In the genomic region with DNA sequence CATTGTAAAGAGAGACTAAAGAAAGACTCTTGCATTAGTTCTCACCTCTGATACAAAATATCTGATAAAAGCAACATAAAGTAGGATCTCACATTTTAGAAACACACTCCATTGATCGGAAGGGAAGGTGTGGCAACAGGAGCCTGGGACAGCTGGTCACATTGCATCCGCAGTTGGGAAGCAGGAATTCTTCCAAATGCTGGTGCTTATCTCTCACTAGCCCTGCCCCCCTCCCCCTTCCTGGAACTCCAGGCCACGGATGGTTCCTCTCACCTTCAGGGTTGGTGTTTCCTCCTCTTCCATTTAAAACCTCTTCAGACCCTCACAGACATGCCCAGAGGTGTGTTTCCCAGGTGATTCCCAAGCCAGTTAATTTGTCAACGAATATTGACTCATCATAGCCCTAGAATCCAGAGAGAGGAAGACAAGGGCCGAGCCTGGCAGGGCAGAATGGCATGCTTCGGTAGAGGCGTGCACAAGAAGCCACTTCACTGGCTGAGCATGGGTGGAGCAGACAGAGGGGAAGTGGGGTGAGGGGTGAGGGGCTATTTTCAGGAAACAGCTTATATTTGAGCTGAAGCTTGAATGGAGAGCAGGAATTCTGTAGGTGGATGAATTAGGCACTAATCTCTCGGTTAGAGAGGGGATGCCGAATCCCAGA, we compare ENCODE assay signal across 17 mouse cellular contexts. TPM values are rescaled to one million over a fixed set of nuclear protein-coding genes. Genes with fewer than 3 reads are reported as not detected.
A peak's percentile ranks its signal among the peaks of the same experiment; 100 is the strongest.
DNase-seq lines count a peak whose midpoint lies in the region; ATAC-seq and TF ChIP-seq lines count a peak whose summit lies in the region.
"Had no signal": no experiment of that assay in that cellular context is flagged by ENCODE, and none has a peak within 500 bp of the region (broad histone marks: within the 10 kb centered on the region; RNA-seq: fewer than 3 reads in every experiment).

No protein-coding gene starts in this region.

- no peak for ATAC-seq in heart, embryonic 13.5 days (ENCODE audit: extremely low read depth, insufficient number of reproducible peaks, low FRiP score, low TSS enrichment)
- ATAC-seq in neural tube, embryonic 13.5 days (ENCODE audit: low read depth): no peak
- ATAC-seq in midbrain, embryonic 11.5 days (ENCODE audit: low FRiP score): no peak

- no peak for TF ChIP-seq CTCF in heart, adult 2 months (IDR thresholded peaks at IDR 0.05)

- peaks cover 21% of the 10 kb centered on the region for H3K4me1 ChIP-seq in heart, embryonic 13.5 days
- no peaks in the 10 kb centered on the region for H3K4me1 ChIP-seq in heart, adult 2 months (ENCODE audit: control insufficient read depth, insufficient read depth, low read length)
- peaks cover 52% of the 10 kb centered on the region for H3K4me1 ChIP-seq in neural tube, embryonic 13.5 days (replicated peaks)
- H3K4me1 ChIP-seq in midbrain, embryonic 11.5 days (ENCODE audit: control insufficient read depth, insufficient read depth, low read length): no peaks in the 10 kb centered on the region

- 26% methylated on average over 9 of the region's 9 CpGs for WGBS in heart, embryonic 13.5 days
- WGBS in heart, adult 2 months: 36% methylated on average over 9 of the region's 9 CpGs
- WGBS in neural tube, embryonic 13.5 days: 72% methylated on average over 9 of the region's 9 CpGs
- WGBS in midbrain, embryonic 11.5 days: 70% methylated on average over 9 of the region's 9 CpGs

- no peak for TF ChIP-seq POLR2A in heart, adult 2 months (IDR thresholded peaks at IDR 0.05; ENCODE audit: insufficient read depth, low read depth, low read length)

- intact Hi-C loops in heart, adult 2 months (cut with DNase I): no loop called here

- no peak overlapping the region for H3K4me3 ChIP-seq in heart, embryonic 13.5 days
- H3K4me3 ChIP-seq in heart, adult 2 months: no peak overlapping the region
- H3K4me3 ChIP-seq in neural tube, embryonic 13.5 days: no peak overlapping the region
- no peak overlapping the region for H3K4me3 ChIP-seq in midbrain, embryonic 11.5 days (ENCODE audit: low read depth, low read length)
- H3K4me3 ChIP-seq: embryonic facial prominence, embryonic 12.5 days; forebrain, embryonic 12.5 days; heart, embryonic 15.5 days had no signal

- H3K27me3 ChIP-seq in heart, embryonic 13.5 days (replicated peaks): no peaks in the 10 kb centered on the region
- H3K27me3 ChIP-seq in heart, adult 2 months (ENCODE audit: control insufficient read depth, insufficient read depth, low read length): no peaks in the 10 kb centered on the region; the same call in 1 of the 2 replicates
- no peaks in the 10 kb centered on the region for H3K27me3 ChIP-seq in neural tube, embryonic 13.5 days
- H3K27me3 ChIP-seq in midbrain, embryonic 11.5 days (ENCODE audit: control insufficient read depth, insufficient read depth, low read length): no peaks in the 10 kb centered on the region
- H3K27me3 ChIP-seq: embryonic facial prominence, embryonic 12.5 days; heart, embryonic 15.5 days had no signal

- H3K9ac ChIP-seq in heart, embryonic 13.5 days: 0 out of 2 replicates have a peak overlapping the region, but pooled peaks have one; percentile 24
- no peak overlapping the region for H3K9ac ChIP-seq in heart, adult 2 months (ENCODE audit: low read depth, low read length)
- no peak overlapping the region for H3K9ac ChIP-seq in neural tube, embryonic 13.5 days
- no peak overlapping the region for H3K9ac ChIP-seq in midbrain, embryonic 11.5 days (ENCODE audit: low read length)
- H3K9ac ChIP-seq: embryonic facial prominence, embryonic 12.5 days; forebrain, embryonic 12.5 days; heart, embryonic 15.5 days had no signal

- no peaks in the 10 kb centered on the region for H3K79me2 ChIP-seq in heart, adult 2 months (replicated peaks; ENCODE audit: control insufficient read depth, insufficient read depth, low read length)

- H3K36me3 ChIP-seq in heart, embryonic 13.5 days: no peaks in the 10 kb centered on the region
- no peaks in the 10 kb centered on the region for H3K36me3 ChIP-seq in heart, adult 2 months (ENCODE audit: control insufficient read depth, insufficient read depth, low read length)
- H3K36me3 ChIP-seq in neural tube, embryonic 13.5 days: no peaks in the 10 kb centered on the region
- H3K36me3 ChIP-seq in midbrain, embryonic 11.5 days (ENCODE audit: control insufficient read depth, insufficient read depth, low read length): no peaks in the 10 kb centered on the region
- H3K36me3 ChIP-seq: embryonic facial prominence, embryonic 12.5 days; forebrain, embryonic 12.5 days; heart, embryonic 15.5 days had no signal

- no peak for DNase-seq in heart, adult 2 months
- no peak for DNase-seq in neural tube, embryonic 10.5 days (ENCODE audit: extremely low spot score, low spot score)
- DNase-seq in midbrain, embryonic 11.5 days (ENCODE audit: low spot score, missing footprints): peak; percentile 72
- DNase-seq in thymus, postnatal 4 days: peak; percentile 60
- no peak for DNase-seq in natural killer cell, adult 2 months (ENCODE audit: low spot score in 2 of 2)
- DNase-seq in frontal cortex, postnatal 14 days (ENCODE audit: low spot score in 2 of 2): no peak
- DNase-seq: cerebellum, adult 9-11 months; gastrocnemius, postnatal 10 days; layer of hippocampus, adult 9-11 months; lung, postnatal 36 days; retina, postnatal 1 day had no signal

- TF ChIP-seq EP300 in heart, adult 2 months (IDR thresholded peaks at IDR 0.05; ENCODE audit: insufficient read depth, low read depth, low read length): no peak

- peak overlapping the region; percentile 22; the same call in 1 of the 2 replicates for H3K4me2 ChIP-seq in heart, embryonic 13.5 days
- H3K4me2 ChIP-seq in neural tube, embryonic 13.5 days: no peak overlapping the region
- no peak overlapping the region for H3K4me2 ChIP-seq in midbrain, embryonic 11.5 days
- H3K4me2 ChIP-seq: embryonic facial prominence, embryonic 12.5 days; forebrain, embryonic 12.5 days; heart, embryonic 15.5 days had no signal

- 0 out of 2 replicates have a peak, but pooled peaks cover 5% of the 10 kb centered on the region for H3K9me3 ChIP-seq in heart, embryonic 13.5 days
- no peaks in the 10 kb centered on the region for H3K9me3 ChIP-seq in neural tube, embryonic 13.5 days
- H3K9me3 ChIP-seq in midbrain, embryonic 11.5 days (ENCODE audit: control insufficient read depth, low read length): no peaks in the 10 kb centered on the region; the same call in 1 of the 2 replicates
- H3K9me3 ChIP-seq: embryonic facial prominence, embryonic 12.5 days; forebrain, embryonic 12.5 days; heart, embryonic 15.5 days had no signal

- H3K27ac ChIP-seq in heart, embryonic 13.5 days (replicated peaks): no peak overlapping the region
- no peak overlapping the region for H3K27ac ChIP-seq in heart, adult 2 months
- H3K27ac ChIP-seq in neural tube, embryonic 13.5 days (replicated peaks): peak overlapping the region; percentile 89
- H3K27ac ChIP-seq in midbrain, embryonic 11.5 days (ENCODE audit: low read depth, low read length): no peak overlapping the region
- H3K27ac ChIP-seq: forebrain, embryonic 12.5 days; heart, embryonic 15.5 days; kidney, postnatal 0 days had no signal

RNA-seq across cellular contexts. Expression of a gene that starts 28.3 kb away (rescaled TPM):
- polyA plus RNA-seq in heart, embryonic 13.5 days (2015; fragmentation: Nextera tagmentation; extraction: Ambion mirVana): 40.1 and 41.9 TPM in 2 replicates
- 10 to 100 TPM; 11.4 to 11.8 TPM for total RNA-seq in heart, adult 2 months (2021)
- polyA plus RNA-seq in heart, adult 2 months (2012; rRNA removed): 3.9 and 6.8 TPM in 2 replicates
- polyA plus RNA-seq in neural tube, embryonic 13.5 days (2015; fragmentation: Nextera tagmentation; extraction: Ambion mirVana): 76.9 and 80.0 TPM in 2 replicates
- 19.8 and 20.8 TPM in 2 replicates for polyA plus RNA-seq in midbrain, embryonic 11.5 days (2014; fragmentation: Nextera tagmentation; extraction: Ambion mirVana)

Comparison
In these comparisons a context has a peak if more than half of its experiments do, and no peak if none do; other contexts are left out.
1. DNase-seq: peak in midbrain, embryonic 11.5 days (single experiment) and thymus, postnatal 4 days (single experiment); none in heart, adult 2 months (0 of 2), neural tube, embryonic 10.5 days (single experiment), natural killer cell, adult 2 months (0 of 2) and frontal cortex, postnatal 14 days (0 of 2).